Mouse (Mus musculus): ENCODE results near the gene Lmna. TPM values are rescaled to one million over a fixed set of nuclear protein-coding genes. Genes with fewer than 3 reads are reported as not detected.

The Lmna gene
- total RNA-seq, 1 experiment = 121 TPM

- no peak for TF ChIP-seq CHD2 (IDR thresholded peaks at IDR 0.05; ENCODE audit: low read depth, low read length)
- TF ChIP-seq MAFK (IDR thresholded peaks at IDR 0.05; ENCODE audit: insufficient read depth, low read depth, low read length) = no peak
- no peak for TF ChIP-seq ZC3H11A (IDR thresholded peaks at IDR 0.05; ENCODE audit: borderline replicate concordance, low read depth, low read length)
- no peak for TF ChIP-seq ZNF384 (IDR thresholded peaks at IDR 0.05; ENCODE audit: low read depth, low read length)
- Histone ChIP-seq H3K4me1 (ENCODE audit: control insufficient read depth in 2 of 2, insufficient read depth in 2 of 2, low read length in 2 of 2, poor library complexity in 1 of 2) (peaks cover 2 to 20% of the 10 kb centered on the region in 2 experiments; a peak in 3 of 4 replicates), H3K4me3 (ENCODE audit: insufficient read depth in 1 of 2, low read depth in 1 of 2, low read length in 2 of 2, poor library complexity in 1 of 2, severe bottlenecking in 1 of 2) (peak overlapping the region; percentile 56 to 67), H3K36me3 (ENCODE audit: control insufficient read depth, insufficient read depth, low read length, poor library complexity, severe bottlenecking) (no peaks in the 10 kb centered on the region), H3K9ac (ENCODE audit: insufficient read depth, low read depth, low read length, poor library complexity, severe bottlenecking) (no peak overlapping the region), H3K9me3 (ENCODE audit: control insufficient read depth, insufficient read depth, low read depth, low read length) (no peaks in the 10 kb centered on the region), H3K27ac (ENCODE audit: insufficient read depth, low read depth, low read length, poor library complexity, severe bottlenecking) (no peak overlapping the region)
- DNase-seq (ENCODE audit: low read depth, low spot score) = no peak
- in situ Hi-C loops (cut with MboI; ENCODE audit: low sequenced_read_pairs in 2 of 2, unreplicated experiment in 2 of 2) = no loop called here
Observed at GRCm38 (mm10) chr3:88502031-88502571, 7.7 kb downstream of the Lmna start.

GRCm38 (mm10) chr3:88501366-88502030, 8.3 kb downstream of the Lmna start:
- Histone ChIP-seq H3K9me3 (ENCODE audit: control insufficient read depth, insufficient read depth, low read depth, low read length) (no peaks in the 10 kb centered on the region), H3K4me3 (ENCODE audit: insufficient read depth in 1 of 2, low read depth in 1 of 2, low read length in 2 of 2, poor library complexity in 1 of 2, severe bottlenecking in 1 of 2) (peak overlapping the region; percentile 56 to 67; a peak in 3 of 4 replicates), H3K36me3 (ENCODE audit: control insufficient read depth, insufficient read depth, low read length, poor library complexity, severe bottlenecking) (no peaks in the 10 kb centered on the region), H3K9ac (ENCODE audit: insufficient read depth, low read depth, low read length, poor library complexity, severe bottlenecking) (no peak overlapping the region), H3K4me1 (ENCODE audit: control insufficient read depth in 2 of 2, insufficient read depth in 2 of 2, low read length in 2 of 2, poor library complexity in 1 of 2) (peaks cover 2 to 21% of the 10 kb centered on the region in 2 experiments; a peak in 3 of 4 replicates), H3K27ac (ENCODE audit: insufficient read depth, low read depth, low read length, poor library complexity, severe bottlenecking) (no peak overlapping the region)
- in situ Hi-C loops (cut with MboI; ENCODE audit: low sequenced_read_pairs in 2 of 2, unreplicated experiment in 2 of 2) = no loop called here
- TF ChIP-seq CHD2 (IDR thresholded peaks at IDR 0.05; ENCODE audit: low read depth, low read length) (no peak), MAFK (IDR thresholded peaks at IDR 0.05; ENCODE audit: insufficient read depth, low read depth, low read length) (no peak), ZNF384 (IDR thresholded peaks at IDR 0.05; ENCODE audit: low read depth, low read length) (no peak), ZC3H11A (IDR thresholded peaks at IDR 0.05; ENCODE audit: borderline replicate concordance, low read depth, low read length) (no peak), HCFC1 (IDR thresholded peaks at IDR 0.05; ENCODE audit: borderline replicate concordance, insufficient read depth, low read length) (no peak)
- no peak for DNase-seq (ENCODE audit: low read depth, low spot score)

GRCm38 (mm10) chr3:88500655-88501365, 8.9 kb downstream of the Lmna start:
- TF ChIP-seq HCFC1 (IDR thresholded peaks at IDR 0.05; ENCODE audit: borderline replicate concordance, insufficient read depth, low read length) (no peak), MAFK (IDR thresholded peaks at IDR 0.05; ENCODE audit: insufficient read depth, low read depth, low read length) (no peak), ZNF384 (IDR thresholded peaks at IDR 0.05; ENCODE audit: low read depth, low read length) (no peak), ZC3H11A (IDR thresholded peaks at IDR 0.05; ENCODE audit: borderline replicate concordance, low read depth, low read length) (no peak), CHD2 (IDR thresholded peaks at IDR 0.05; ENCODE audit: low read depth, low read length) (no peak)
- no peak for DNase-seq (ENCODE audit: low read depth, low spot score)
- Histone ChIP-seq H3K4me3 (ENCODE audit: insufficient read depth in 1 of 2, low read depth in 1 of 2, low read length in 2 of 2, poor library complexity in 1 of 2, severe bottlenecking in 1 of 2) (no peak overlapping the region), H3K9ac (ENCODE audit: insufficient read depth, low read depth, low read length, poor library complexity, severe bottlenecking) (no peak overlapping the region), H3K27ac (ENCODE audit: insufficient read depth, low read depth, low read length, poor library complexity, severe bottlenecking) (no peak overlapping the region), H3K36me3 (ENCODE audit: control insufficient read depth, insufficient read depth, low read length, poor library complexity, severe bottlenecking) (no peaks in the 10 kb centered on the region), H3K4me1 (ENCODE audit: control insufficient read depth in 2 of 2, insufficient read depth in 2 of 2, low read length in 2 of 2, poor library complexity in 1 of 2) (peaks cover 2 to 20% of the 10 kb centered on the region in 2 experiments; a peak in 3 of 4 replicates), H3K9me3 (ENCODE audit: control insufficient read depth, insufficient read depth, low read depth, low read length) (no peaks in the 10 kb centered on the region)
- in situ Hi-C loops (cut with MboI; ENCODE audit: low sequenced_read_pairs in 2 of 2, unreplicated experiment in 2 of 2) = no loop called here

- no peaks in the 10 kb centered on the region for H3K9me3 ChIP-seq (ENCODE audit: control insufficient read depth, insufficient read depth, low read depth, low read length)
- no peak overlapping the region for H3K9ac ChIP-seq (ENCODE audit: insufficient read depth, low read depth, low read length, poor library complexity, severe bottlenecking)
- no peak overlapping the region for H3K4me3 ChIP-seq (ENCODE audit: insufficient read depth in 1 of 2, low read depth in 1 of 2, low read length in 2 of 2, poor library complexity in 1 of 2, severe bottlenecking in 1 of 2)
- H3K36me3 ChIP-seq (ENCODE audit: control insufficient read depth, insufficient read depth, low read length, poor library complexity, severe bottlenecking) = no peaks in the 10 kb centered on the region
- H3K4me1 ChIP-seq (ENCODE audit: control insufficient read depth in 2 of 2, insufficient read depth in 2 of 2, low read length in 2 of 2, poor library complexity in 1 of 2) = peaks cover 2 to 19% of the 10 kb centered on the region in 2 experiments; a peak in 3 of 4 replicates
- H3K27ac ChIP-seq (ENCODE audit: insufficient read depth, low read depth, low read length, poor library complexity, severe bottlenecking) = no peak overlapping the region
- TF ChIP-seq HCFC1 (IDR thresholded peaks at IDR 0.05; ENCODE audit: borderline replicate concordance, insufficient read depth, low read length) = no peak
- no peak for TF ChIP-seq CHD2 (IDR thresholded peaks at IDR 0.05; ENCODE audit: low read depth, low read length)
- TF ChIP-seq ZNF384 (IDR thresholded peaks at IDR 0.05; ENCODE audit: low read depth, low read length) = no peak
- TF ChIP-seq ZC3H11A (IDR thresholded peaks at IDR 0.05; ENCODE audit: borderline replicate concordance, low read depth, low read length) = no peak
- no peak for TF ChIP-seq MAFK (IDR thresholded peaks at IDR 0.05; ENCODE audit: insufficient read depth, low read depth, low read length)
- no peak for DNase-seq (ENCODE audit: low read depth, low spot score)
- in situ Hi-C loops (cut with MboI; ENCODE audit: low sequenced_read_pairs in 2 of 2, unreplicated experiment in 2 of 2) = no loop called here
Observed at GRCm38 (mm10) chr3:88500087-88500486, 9.7 kb downstream of the Lmna start.
